Mouse (Mus musculus): ENCODE results near the gene Gm21969. TPM values are rescaled to one million over a fixed set of nuclear protein-coding genes. Genes with fewer than 3 reads are reported as not detected.

Gene Gm21969
- polyA plus RNA-seq, 1 experiment from 2014 or later = not detected

DNA sequence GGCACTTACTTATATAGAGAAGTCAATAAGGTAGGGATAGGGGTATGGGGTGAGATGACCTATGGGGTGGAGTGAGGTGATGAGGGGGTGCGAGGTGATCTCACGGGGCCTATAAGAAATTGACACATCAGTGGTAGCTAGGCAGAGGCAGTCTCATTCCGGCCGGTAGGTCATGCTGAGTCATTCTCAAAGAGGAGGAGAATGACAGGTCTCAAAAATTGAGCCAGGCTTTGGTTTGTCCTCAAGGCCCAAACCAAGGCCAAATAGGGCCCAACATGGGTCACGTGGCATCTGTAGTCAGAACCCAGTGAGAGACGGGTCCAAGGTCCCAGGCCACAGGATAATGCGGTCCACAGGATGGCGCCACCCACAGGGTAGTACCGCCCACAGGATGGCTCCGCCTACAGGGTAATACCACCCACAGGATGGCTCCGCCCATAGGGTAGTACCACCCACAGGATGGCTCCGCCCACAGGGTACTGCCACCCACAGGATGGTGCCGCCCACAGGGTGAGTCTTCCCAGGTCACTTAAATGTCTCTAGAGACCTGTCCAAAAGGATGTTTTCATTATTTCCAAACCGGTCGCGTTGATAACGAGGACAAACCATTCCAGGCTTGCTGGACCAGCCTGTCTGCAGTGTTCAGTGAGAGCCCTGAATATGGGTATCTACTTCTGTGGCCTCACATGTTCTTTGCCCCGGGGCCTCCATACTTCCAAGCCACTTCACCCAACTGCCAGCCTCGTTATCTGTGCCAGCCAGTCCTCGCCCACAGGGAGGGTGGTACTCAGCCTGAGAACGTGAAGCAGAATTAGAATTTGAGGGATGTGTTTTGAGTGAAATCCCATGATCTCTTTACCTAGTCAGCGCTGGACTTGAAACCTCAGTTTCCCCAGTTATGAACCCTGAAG lies 81.0 kb downstream of the Gm21969 start:
- Histone ChIP-seq H3K36me3 (no peaks in the 10 kb centered on the region), H3K27me3 (no peaks in the 10 kb centered on the region), H3K4me3 (no peak overlapping the region), H3K9me3 (no peaks in the 10 kb centered on the region), H3K4me2 (replicated peaks) (no peak overlapping the region), H3K9ac (no peak overlapping the region), H3K4me1 (no peaks in the 10 kb centered on the region), H3K27ac (no peak overlapping the region)
- ATAC-seq (ENCODE audit: insufficient number of reproducible peaks, insufficient read depth, low FRiP score, low TSS enrichment) = no peak
- 77% methylated on average over 22 of the region's 22 CpGs for WGBS

DNA sequence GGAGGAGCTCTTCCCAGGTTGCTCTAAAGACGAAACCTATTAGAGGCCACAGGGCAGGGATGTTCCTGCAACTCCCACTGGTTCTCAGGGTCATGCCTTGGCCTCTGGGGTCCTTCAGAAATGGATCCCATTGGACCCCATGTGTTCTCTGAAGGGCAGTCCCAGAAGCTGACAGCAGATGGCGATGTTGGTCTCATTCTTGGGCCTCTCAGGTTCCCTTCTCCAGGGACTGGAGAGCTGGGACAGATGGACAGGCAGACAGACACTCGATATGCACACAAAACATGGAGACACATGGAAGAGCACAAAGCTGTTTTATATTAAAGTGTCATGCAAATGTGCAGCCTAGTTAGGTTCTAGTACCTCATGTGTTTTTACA lies 81.6 kb downstream of the Gm21969 start:
- WGBS = 3% methylated on average over 3 of the region's 3 CpGs

DNA sequence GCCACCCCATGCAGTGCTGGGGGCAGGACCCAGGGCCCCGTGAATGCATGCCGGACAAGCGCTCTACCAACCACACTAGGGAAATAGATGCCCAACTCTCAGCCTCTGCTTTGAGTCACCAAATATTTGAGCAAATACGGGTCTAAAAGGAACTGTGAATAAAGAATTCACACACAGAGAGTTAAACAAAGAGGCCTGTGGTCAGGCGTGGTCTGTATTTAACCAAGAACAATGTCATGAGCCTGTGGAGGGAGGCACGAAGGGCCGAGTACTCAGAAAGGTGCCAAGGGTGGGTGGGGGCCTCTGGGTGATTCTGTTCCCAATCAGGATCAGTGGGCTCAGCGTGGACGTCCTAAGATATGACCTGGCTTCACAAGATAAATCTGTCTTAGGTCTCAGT lies 85.1 kb downstream of the Gm21969 start:
- WGBS = 68% methylated on average over 9 of the region's 9 CpGs
- ATAC-seq (ENCODE audit: insufficient number of reproducible peaks, insufficient read depth, low FRiP score, low TSS enrichment) = no peak
- no peak overlapping the region for H3K9ac ChIP-seq
- H3K4me1 ChIP-seq = 0 out of 2 replicates have a peak, but pooled peaks cover 8% of the 10 kb centered on the region
- no peak overlapping the region for H3K27ac ChIP-seq
- H3K36me3 ChIP-seq = no peaks in the 10 kb centered on the region
- no peaks in the 10 kb centered on the region for H3K9me3 ChIP-seq
- H3K27me3 ChIP-seq = peaks cover 17% of the 10 kb centered on the region
- H3K4me2 ChIP-seq (replicated peaks) = no peak overlapping the region
- H3K4me3 ChIP-seq = no peak overlapping the region

More for the DNA sequence above, 81.6 kb downstream of the Gm21969 start:
- Histone ChIP-seq H3K9me3 (no peaks in the 10 kb centered on the region), H3K27ac (no peak overlapping the region), H3K4me2 (replicated peaks) (no peak overlapping the region), H3K4me3 (no peak overlapping the region), H3K36me3 (no peaks in the 10 kb centered on the region), H3K9ac (no peak overlapping the region), H3K27me3 (no peaks in the 10 kb centered on the region), H3K4me1 (0 out of 2 replicates have a peak, but pooled peaks cover 3% of the 10 kb centered on the region)
- ATAC-seq (ENCODE audit: insufficient number of reproducible peaks, insufficient read depth, low FRiP score, low TSS enrichment) = no peak

DNA sequence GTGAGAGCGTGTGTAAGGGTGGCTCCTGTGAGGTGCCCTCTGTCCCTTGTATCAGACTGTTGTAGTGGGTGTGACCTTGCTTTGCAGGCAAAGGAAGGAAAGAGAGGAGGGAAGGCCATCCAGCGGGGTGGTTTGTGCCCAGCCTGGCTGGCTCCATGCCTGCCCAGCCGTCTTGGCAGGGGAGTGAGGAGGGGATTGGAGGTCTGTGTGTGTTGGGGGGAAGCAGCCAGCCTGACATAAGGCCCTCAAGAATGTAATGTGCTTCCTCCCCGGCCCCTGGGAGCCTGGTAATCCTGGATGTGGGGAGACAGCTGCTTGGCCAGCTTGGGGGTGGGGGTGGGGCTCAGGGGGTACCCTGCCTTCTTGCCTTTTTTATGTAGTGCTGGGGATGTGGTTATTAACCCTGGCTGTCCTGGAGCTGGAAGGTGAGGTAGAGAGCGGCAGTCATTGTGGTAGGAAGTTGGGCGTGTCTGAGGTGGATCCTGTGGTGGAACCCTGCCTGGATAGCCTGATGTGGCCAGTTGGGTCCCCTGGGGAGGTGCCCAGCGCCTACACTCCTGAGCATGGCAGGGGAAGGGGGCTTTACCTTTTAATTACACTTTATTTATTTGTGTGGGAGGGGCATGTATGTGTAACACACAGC lies 86.8 kb downstream of the Gm21969 start:
- 0 out of 2 replicates have a peak, but pooled peaks cover 8% of the 10 kb centered on the region for H3K4me1 ChIP-seq
- 25% methylated on average over 7 of the region's 7 CpGs for WGBS
- H3K4me2 ChIP-seq (replicated peaks) = no peak overlapping the region
- ATAC-seq (ENCODE audit: insufficient number of reproducible peaks, insufficient read depth, low FRiP score, low TSS enrichment) = no peak
- no peaks in the 10 kb centered on the region for H3K9me3 ChIP-seq
- no peak overlapping the region; the same call in 1 of the 2 replicates for H3K27ac ChIP-seq
- H3K36me3 ChIP-seq = no peaks in the 10 kb centered on the region
- H3K27me3 ChIP-seq = peaks cover 24% of the 10 kb centered on the region
- H3K9ac ChIP-seq = no peak overlapping the region
- H3K4me3 ChIP-seq = no peak overlapping the region

DNA sequence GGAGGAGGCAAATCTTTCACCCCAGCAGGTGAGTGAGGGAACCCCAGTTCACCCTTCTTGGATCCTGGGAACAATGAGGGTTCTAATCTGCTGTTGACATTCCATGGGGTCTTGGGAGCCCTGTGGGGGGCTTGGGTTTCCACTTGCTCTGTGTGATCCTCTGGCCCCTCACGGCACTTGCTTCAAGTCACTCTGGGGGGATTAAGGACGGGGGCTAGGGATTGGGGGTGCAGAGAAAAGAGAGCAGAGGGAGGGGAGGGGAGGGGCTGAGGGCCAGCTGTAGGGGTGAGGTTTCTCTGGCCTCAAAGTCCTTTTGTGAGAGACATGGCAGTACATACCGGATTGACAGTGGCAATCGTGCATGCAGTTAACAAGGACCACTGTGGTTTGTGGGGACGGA lies 90.3 kb downstream of the Gm21969 start:
- peaks cover 15% of the 10 kb centered on the region; the same call in 1 of the 2 replicates for H3K4me1 ChIP-seq
- H3K27me3 ChIP-seq = peaks cover 24% of the 10 kb centered on the region
- no peak overlapping the region for H3K4me2 ChIP-seq (replicated peaks)
- no peak overlapping the region for H3K27ac ChIP-seq
- H3K9me3 ChIP-seq = no peaks in the 10 kb centered on the region
- no peaks in the 10 kb centered on the region for H3K36me3 ChIP-seq
- 28% methylated on average over 5 of the region's 5 CpGs for WGBS
- H3K4me3 ChIP-seq = no peak overlapping the region
- ATAC-seq (ENCODE audit: insufficient number of reproducible peaks, insufficient read depth, low FRiP score, low TSS enrichment) = no peak
- no peak overlapping the region for H3K9ac ChIP-seq

DNA sequence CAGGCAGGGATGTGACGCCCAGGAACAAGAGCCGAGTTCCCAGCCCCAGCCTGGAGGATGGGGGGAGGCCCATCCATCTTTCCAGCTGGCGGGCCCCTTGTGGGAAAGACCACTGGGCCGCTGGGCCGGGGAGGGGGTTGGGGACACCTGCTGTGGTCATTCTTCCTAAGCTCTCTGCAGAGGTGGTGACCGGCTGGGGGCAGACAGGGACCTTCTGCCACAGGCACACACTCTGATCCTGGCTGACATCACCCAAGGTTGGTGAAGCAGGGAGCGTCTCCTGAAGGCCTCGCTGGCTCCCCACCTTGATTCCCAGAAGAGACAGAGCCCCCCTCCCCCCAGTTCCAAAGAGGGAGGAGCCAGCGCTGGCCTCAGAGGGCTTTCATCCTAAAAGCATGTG lies 94.8 kb downstream of the Gm21969 start:
- Histone ChIP-seq H3K36me3 (no peaks in the 10 kb centered on the region), H3K4me1 (peaks cover 7% of the 10 kb centered on the region; the same call in 1 of the 2 replicates), H3K27ac (0 out of 2 replicates have a peak overlapping the region, but pooled peaks have one; percentile 11), H3K9ac (0 out of 2 replicates have a peak overlapping the region, but pooled peaks have one; percentile 27), H3K4me3 (no peak overlapping the region), H3K27me3 (peaks cover 15% of the 10 kb centered on the region), H3K4me2 (replicated peaks) (no peak overlapping the region), H3K9me3 (no peaks in the 10 kb centered on the region)
- ATAC-seq (ENCODE audit: insufficient number of reproducible peaks, insufficient read depth, low FRiP score, low TSS enrichment) = no peak
- WGBS = 9% methylated on average over 9 of the region's 9 CpGs

DNA sequence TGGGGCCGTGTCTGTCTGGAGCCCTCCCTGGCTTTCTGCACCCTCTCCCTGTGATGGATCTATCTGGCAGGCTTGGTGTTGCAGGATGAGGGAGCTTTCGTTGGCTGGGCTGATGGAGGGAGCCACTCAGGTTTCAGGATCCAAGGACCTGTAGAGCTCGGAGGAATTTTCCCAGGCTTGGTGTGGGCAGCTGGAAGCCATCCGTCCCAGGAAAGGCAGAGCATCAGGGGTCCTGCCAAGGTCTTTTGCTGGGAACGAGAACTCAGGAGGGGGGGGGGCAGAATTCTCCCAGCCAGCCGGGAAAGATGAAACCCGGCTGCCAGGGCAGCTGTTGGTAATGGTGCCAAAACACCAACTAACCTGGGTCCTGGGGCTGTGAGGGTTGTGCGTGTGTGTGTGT lies 95.6 kb downstream of the Gm21969 start:
- peaks cover 7% of the 10 kb centered on the region; the same call in 1 of the 2 replicates for H3K4me1 ChIP-seq
- no peak overlapping the region for H3K9ac ChIP-seq
- WGBS = 45% methylated on average over 8 of the region's 8 CpGs
- H3K9me3 ChIP-seq = no peaks in the 10 kb centered on the region
- no peaks in the 10 kb centered on the region for H3K36me3 ChIP-seq
- no peak overlapping the region for H3K4me3 ChIP-seq
- H3K27ac ChIP-seq = no peak overlapping the region
- H3K4me2 ChIP-seq (replicated peaks) = no peak overlapping the region
- H3K27me3 ChIP-seq = 0 out of 2 replicates have a peak, but pooled peaks cover 9% of the 10 kb centered on the region
- no peak for ATAC-seq (ENCODE audit: insufficient number of reproducible peaks, insufficient read depth, low FRiP score, low TSS enrichment)

DNA sequence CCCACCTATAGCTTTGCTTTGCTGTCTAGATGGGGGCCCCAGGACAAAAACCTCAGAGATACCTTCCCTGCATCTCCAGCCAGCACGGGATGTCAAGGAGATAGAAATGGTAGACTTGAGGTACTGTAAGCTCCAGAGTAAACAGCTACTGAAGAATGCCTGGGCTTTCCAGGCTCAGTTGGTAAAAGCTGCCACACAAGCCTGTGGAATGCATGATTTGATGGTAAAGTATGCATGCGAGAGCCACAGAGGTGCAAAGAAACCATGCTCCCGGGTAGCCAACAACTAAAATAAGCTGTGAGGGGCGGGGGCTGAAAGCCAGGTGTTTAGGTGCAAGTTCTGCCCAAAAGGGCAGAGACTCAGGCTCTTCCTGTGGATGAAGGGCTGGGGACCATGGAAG lies 99.9 kb downstream of the Gm21969 start:
- Histone ChIP-seq H3K9ac (no peak overlapping the region), H3K4me1 (peaks cover 1% of the 10 kb centered on the region; the same call in 1 of the 2 replicates), H3K36me3 (no peaks in the 10 kb centered on the region), H3K4me2 (replicated peaks) (no peak overlapping the region), H3K4me3 (no peak overlapping the region), H3K27ac (no peak overlapping the region), H3K9me3 (no peaks in the 10 kb centered on the region), H3K27me3 (peaks cover 5% of the 10 kb centered on the region; the same call in 1 of the 2 replicates)
- ATAC-seq (ENCODE audit: insufficient number of reproducible peaks, insufficient read depth, low FRiP score, low TSS enrichment) = no peak
- 70% methylated on average over 4 of the region's 4 CpGs for WGBS

DNA sequence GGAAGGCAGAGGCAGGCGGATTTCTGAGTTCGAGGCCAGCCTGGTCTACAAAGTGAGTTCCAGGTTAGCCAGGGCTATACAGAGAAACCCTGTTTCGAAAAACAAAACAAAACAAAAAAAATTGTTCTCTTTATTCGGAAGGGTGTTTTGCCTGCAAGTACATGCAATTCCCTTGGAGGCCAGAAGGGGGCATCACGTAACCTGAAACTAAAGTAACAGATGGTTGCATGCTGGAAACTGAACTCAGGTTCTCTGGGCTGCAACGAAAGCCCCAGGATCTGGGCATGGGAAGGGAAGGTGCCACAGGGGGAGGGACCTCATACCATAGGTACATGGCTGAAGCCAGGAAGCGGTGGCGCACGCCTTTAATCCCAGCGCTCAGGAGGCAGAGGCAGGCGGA lies 100.5 kb downstream of the Gm21969 start:
- Histone ChIP-seq H3K9ac (no peak overlapping the region), H3K27me3 (peaks cover 5% of the 10 kb centered on the region; the same call in 1 of the 2 replicates), H3K4me3 (no peak overlapping the region), H3K9me3 (no peaks in the 10 kb centered on the region), H3K4me2 (replicated peaks) (no peak overlapping the region), H3K27ac (no peak overlapping the region), H3K36me3 (no peaks in the 10 kb centered on the region), H3K4me1 (no peaks in the 10 kb centered on the region)
- 84% methylated on average over 11 of the region's 11 CpGs for WGBS
- no peak for ATAC-seq (ENCODE audit: insufficient number of reproducible peaks, insufficient read depth, low FRiP score, low TSS enrichment)

DNA sequence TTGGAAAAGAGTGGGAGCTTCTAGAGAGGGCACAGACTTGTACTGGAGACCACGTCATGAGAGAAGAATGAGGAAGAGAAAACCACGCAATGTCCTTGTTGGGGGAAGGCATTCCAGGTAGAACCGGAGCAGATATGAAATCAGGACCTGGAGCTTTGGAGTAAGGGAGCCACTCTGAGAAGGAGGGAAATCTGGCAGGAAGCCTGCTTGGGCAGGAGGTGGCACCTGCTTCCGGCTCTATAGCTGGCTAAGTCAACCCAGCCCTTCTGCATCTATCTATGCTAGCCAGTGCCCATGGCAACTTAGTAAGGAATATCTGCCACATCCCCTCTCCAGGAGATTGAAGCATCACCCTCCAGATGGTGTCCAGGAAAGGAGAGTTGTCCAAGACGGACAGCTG lies 103.0 kb downstream of the Gm21969 start:
- no peak for ATAC-seq (ENCODE audit: insufficient number of reproducible peaks, insufficient read depth, low FRiP score, low TSS enrichment)
- Histone ChIP-seq H3K9ac (no peak overlapping the region), H3K27me3 (peaks cover 6% of the 10 kb centered on the region; the same call in 1 of the 2 replicates), H3K4me2 (replicated peaks) (no peak overlapping the region), H3K27ac (no peak overlapping the region), H3K4me1 (0 out of 2 replicates have a peak, but pooled peaks cover 5% of the 10 kb centered on the region), H3K9me3 (no peaks in the 10 kb centered on the region), H3K36me3 (no peaks in the 10 kb centered on the region), H3K4me3 (no peak overlapping the region)
- 78% methylated on average over 5 of the region's 5 CpGs for WGBS

DNA sequence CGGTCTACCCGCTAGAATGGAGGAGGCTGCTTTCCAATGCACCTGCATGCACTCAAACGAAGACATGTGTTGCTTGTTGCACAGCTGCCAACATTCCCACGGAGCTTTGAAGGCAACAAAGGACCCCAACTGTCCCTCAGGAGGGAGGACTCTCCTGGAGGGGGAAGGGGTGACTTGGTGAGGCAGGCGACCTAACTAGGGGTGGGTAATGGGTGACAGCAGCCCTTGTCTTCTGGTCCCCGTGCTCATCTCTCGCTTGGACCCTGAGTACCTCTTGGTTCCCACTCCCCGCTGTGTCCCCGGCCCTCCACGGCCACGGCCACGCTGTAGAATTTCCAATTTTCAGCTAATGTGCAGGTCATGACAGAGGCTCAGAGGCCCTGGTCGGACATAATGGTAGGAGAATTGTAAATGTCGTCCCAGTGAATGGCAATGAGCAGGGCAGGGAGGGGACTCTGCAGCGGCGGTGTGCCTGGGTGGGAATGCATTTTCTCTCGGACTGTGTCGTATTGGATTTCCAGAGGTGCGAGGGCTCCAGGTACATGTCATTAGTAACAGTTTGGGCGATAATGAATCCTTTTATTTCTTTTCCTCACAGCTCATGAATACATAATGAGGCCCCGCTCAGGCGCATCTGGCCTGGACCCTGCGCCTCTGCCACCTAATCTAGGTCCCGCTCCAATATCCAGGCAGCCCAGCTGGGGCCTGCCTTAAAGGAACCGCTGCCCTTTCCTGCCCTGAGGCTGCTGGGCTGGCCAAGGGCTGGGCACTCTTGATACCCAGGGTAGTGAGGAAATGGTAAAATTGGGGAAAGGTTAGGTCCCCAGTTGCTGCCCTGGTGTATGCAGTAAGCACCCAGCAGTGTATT lies 107.7 kb downstream of the Gm21969 start:
- no peak overlapping the region for H3K27ac ChIP-seq
- no peak overlapping the region for H3K4me3 ChIP-seq
- no peaks in the 10 kb centered on the region for H3K9me3 ChIP-seq
- no peak overlapping the region for H3K4me2 ChIP-seq (replicated peaks)
- WGBS = 38% methylated on average over 25 of the region's 25 CpGs
- H3K9ac ChIP-seq = no peak overlapping the region
- H3K4me1 ChIP-seq = peaks cover 19% of the 10 kb centered on the region
- no peaks in the 10 kb centered on the region for H3K36me3 ChIP-seq
- ATAC-seq (ENCODE audit: insufficient number of reproducible peaks, insufficient read depth, low FRiP score, low TSS enrichment) = no peak
- 0 out of 2 replicates have a peak, but pooled peaks cover 7% of the 10 kb centered on the region for H3K27me3 ChIP-seq
